Mouse (Mus musculus) heart, embryonic 14.5 days (tissue): Measurements from ENCODE around the gene 1700086D15Rik. TPM values are rescaled to one million over a fixed set of nuclear protein-coding genes. Genes with fewer than 3 reads are reported as not detected.
A peak's percentile ranks its signal among the peaks of the same experiment; 100 is the strongest.

ENCODE experiments used
- ATAC-seq: fragments of 200-750 bp; cut with Nextera tagmentation; 2 replicates; pipeline ENCODE4 v1.8.0; 2017; ENCODE audit warnings: low read depth, moderate TSS enrichment; ENCODE audit not compliant: insufficient number of reproducible peaks, insufficient read depth, low FRiP score
- H3K27ac ChIP-seq, 2 experiments: fragments of 200-500 bp in 1 of 2; fragments of 300-500 bp in 1 of 2; sonication (generic) in 1 of 2; replicated peaks in 1 of 2; 2 replicates each; pipeline ENCODE4 v1.5.1; 2012 to 2014; ENCODE audit warnings: low read depth in 2 of 2, low read length in 2 of 2, control low read depth in 1 of 2, mild to moderate bottlenecking in 1 of 2, mixed read lengths in 1 of 2; ENCODE audit not compliant: control insufficient read depth in 1 of 2, insufficient read depth in 1 of 2
- H3K27me3 ChIP-seq: fragments of 300-500 bp; sonication (generic); 2 replicates; pipeline ENCODE4 v1.6.1; 2014; ENCODE audit warnings: mild to moderate bottlenecking, low read length, control low read depth; ENCODE audit not compliant: control insufficient read depth, insufficient read depth
- H3K36me3 ChIP-seq: fragments of 300-500 bp; sonication (generic); 2 replicates; pipeline ENCODE4 v1.6.1; 2014; ENCODE audit warnings: mild to moderate bottlenecking, control low read depth, low read length, mixed read lengths; ENCODE audit not compliant: control insufficient read depth, insufficient read depth
- H3K4me1 ChIP-seq, 2 experiments: fragments of 200-500 bp in 1 of 2; fragments of 300-500 bp in 1 of 2; sonication (generic) in 1 of 2; 2 replicates each; pipeline ENCODE4 v1.6.1; 2012 to 2014; ENCODE audit warnings: low read length in 2 of 2, control low read depth in 1 of 2, mixed read lengths in 1 of 2; ENCODE audit not compliant: control insufficient read depth in 2 of 2, insufficient read depth in 2 of 2
- H3K4me2 ChIP-seq: fragments of 300-500 bp; sonication (generic); 2 replicates; pipeline ENCODE4 v1.6.1; 2014; ENCODE audit warnings: mild to moderate bottlenecking, low read length
- H3K4me3 ChIP-seq, 2 experiments: fragments of 200-500 bp in 1 of 2; fragments of 300-500 bp in 1 of 2; sonication (generic) in 1 of 2; 2 replicates each; pipeline ENCODE4 v1.5.1; 2012 to 2014; ENCODE audit warnings: low read length in 2 of 2, mild to moderate bottlenecking in 2 of 2, control low read depth in 1 of 2, low read depth in 1 of 2, moderate library complexity in 1 of 2; ENCODE audit not compliant: control insufficient read depth in 1 of 2, insufficient read depth in 1 of 2
- H3K9ac ChIP-seq: fragments of 300-500 bp; sonication (generic); 2 replicates; pipeline ENCODE4 v1.6.1; 2014; ENCODE audit warnings: mild to moderate bottlenecking, low read length
- H3K9me3 ChIP-seq: fragments of 300-500 bp; sonication (generic); 2 replicates; pipeline ENCODE4 v1.6.1; 2016; ENCODE audit warnings: low read length, control low read depth; ENCODE audit not compliant: control insufficient read depth
- WGBS: fragments of 180-500 bp; shearing (Covaris S2); extraction: QIAGEN DNeasy Blood & Tissue Kit; methylation state at CpG from one replicate; pipeline ENCODE4 v1.1.7; 2014; 5-methylcytosine and 5-hydroxymethylcytosine counted together
- polyA plus RNA-seq: library from polyadenylated mRNA; unstranded; fragments of >200 nt; fragmentation: Nextera tagmentation; extraction: Ambion mirVana; gene quantifications from 2 replicates; pipeline ENCODE4 v1.2.1, GENCODE M21; 2014

1700086D15Rik gene
- 0.19 TPM in 1 of 2 replicates, not detected in the other for polyA plus RNA-seq

- H3K9ac ChIP-seq, result no peak within 1 kb of the TSS
- no peak within 1 kb of the TSS for H3K27ac ChIP-seq
- H3K9me3 ChIP-seq, result no peaks in the 10 kb centered on the region
- 92% methylated on average over 5 of the region's 5 CpGs for WGBS
- H3K4me1 ChIP-seq, result peaks cover 18 to 27% of the 10 kb centered on the region in 2 experiments
- H3K36me3 ChIP-seq, result no peaks in the 10 kb centered on the region
- ATAC-seq, result no peak
- no peak within 1 kb of the TSS for H3K4me3 ChIP-seq
- no peaks in the 10 kb centered on the region for H3K27me3 ChIP-seq
- H3K4me2 ChIP-seq, result 0 out of 2 replicates have a peak within 1 kb of the TSS, but pooled peaks have one; percentile 80
Observed at GRCm38 (mm10) chr11:65159791-65160190, at the start of gene 1700086D15Rik. Gene 1700086D15Rik, minus strand, starts transcription at chr11:65159891.

- Histone ChIP-seq H3K9ac (no peak overlapping the region), H3K9me3 (no peaks in the 10 kb centered on the region), H3K4me1 (peaks cover 50 to 64% of the 10 kb centered on the region in 2 experiments), H3K27ac (peak overlapping the region; percentile 84 to 91), H3K4me3 (no peak overlapping the region), H3K4me2 (no peak overlapping the region; the same call in 1 of the 2 replicates), H3K36me3 (peaks cover 28% of the 10 kb centered on the region), H3K27me3 (no peaks in the 10 kb centered on the region)
- WGBS, result 3% methylated on average over 6 of the region's 6 CpGs
- ATAC-seq, result peak; percentile 82
Observed at GRCm38 (mm10) chr11:65209441-65209840, 49.8 kb upstream of the 1700086D15Rik start.

GRCm38 (mm10) chr11:65205306-65205705, 45.6 kb upstream of the 1700086D15Rik start:
- Histone ChIP-seq H3K4me3 (no peak overlapping the region), H3K9ac (no peak overlapping the region), H3K27me3 (no peaks in the 10 kb centered on the region), H3K4me1 (peaks cover 42 to 62% of the 10 kb centered on the region in 2 experiments), H3K4me2 (peak overlapping the region; percentile 35), H3K27ac (peak overlapping the region; percentile 76 to 83), H3K36me3 (peaks cover 38% of the 10 kb centered on the region), H3K9me3 (no peaks in the 10 kb centered on the region)
- WGBS, result 13% methylated on average over 5 of the region's 5 CpGs
- peak; percentile 45 for ATAC-seq

GRCm38 (mm10) chr11:65204651-65205050, 45.0 kb upstream of the 1700086D15Rik start:
- no peaks in the 10 kb centered on the region for H3K9me3 ChIP-seq
- peak overlapping the region; percentile 35 for H3K4me2 ChIP-seq
- H3K9ac ChIP-seq, result peak overlapping the region; percentile 45
- no peaks in the 10 kb centered on the region for H3K27me3 ChIP-seq
- no peak for ATAC-seq
- WGBS, result 20% methylated on average over 13 of the region's 13 CpGs
- H3K4me1 ChIP-seq, result peaks cover 39 to 55% of the 10 kb centered on the region in 2 experiments
- peaks cover 44% of the 10 kb centered on the region for H3K36me3 ChIP-seq
- no peak overlapping the region for H3K4me3 ChIP-seq
- H3K27ac ChIP-seq, result peak overlapping the region; percentile 76 to 83

- no peak for ATAC-seq
- H3K27me3 ChIP-seq, result no peaks in the 10 kb centered on the region
- H3K4me2 ChIP-seq, result no peak overlapping the region
- H3K9me3 ChIP-seq, result no peaks in the 10 kb centered on the region
- no peak overlapping the region for H3K4me3 ChIP-seq
- H3K9ac ChIP-seq, result no peak overlapping the region
- 84% methylated on average over 1 of the region's 1 CpGs for WGBS
- no peak overlapping the region; a peak in 1 of 4 replicates for H3K27ac ChIP-seq
- peaks cover 28 to 47% of the 10 kb centered on the region in 2 experiments for H3K4me1 ChIP-seq
- H3K36me3 ChIP-seq, result peaks cover 61% of the 10 kb centered on the region
Observed at GRCm38 (mm10) chr11:65203020-65203419, 43.3 kb upstream of the 1700086D15Rik start.

DNA sequence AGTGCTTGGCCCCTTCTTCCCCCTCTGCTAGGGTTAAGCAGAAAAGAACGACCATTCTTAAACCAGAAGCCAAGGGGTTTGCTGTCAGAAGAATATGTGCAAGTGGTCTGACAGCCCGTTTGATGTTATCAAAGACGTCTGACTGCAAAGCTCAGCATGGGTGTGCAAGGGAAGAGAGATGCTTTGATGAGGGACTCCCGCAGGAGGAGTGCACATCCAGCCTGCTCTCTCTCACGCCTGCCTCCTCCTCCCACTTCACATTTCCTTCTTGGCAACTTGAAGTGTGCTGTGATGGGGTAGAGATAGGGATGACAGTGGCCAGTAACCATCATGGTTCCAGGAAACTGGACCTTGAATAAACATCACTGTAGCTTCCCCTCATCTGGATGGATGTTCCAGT, 42.5 kb upstream of the 1700086D15Rik start:
- H3K4me2 ChIP-seq, result no peak overlapping the region
- H3K4me3 ChIP-seq, result no peak overlapping the region
- peaks cover 66% of the 10 kb centered on the region for H3K36me3 ChIP-seq
- H3K27me3 ChIP-seq, result no peaks in the 10 kb centered on the region
- WGBS, result 8% methylated on average over 5 of the region's 5 CpGs
- no peak for ATAC-seq
- no peaks in the 10 kb centered on the region for H3K9me3 ChIP-seq
- no peak overlapping the region for H3K9ac ChIP-seq
- H3K4me1 ChIP-seq, result peaks cover 24 to 40% of the 10 kb centered on the region in 2 experiments
- no peak overlapping the region; a peak in 1 of 4 replicates for H3K27ac ChIP-seq

GRCm38 (mm10) chr11:65198026-65198425, 38.3 kb upstream of the 1700086D15Rik start:
- no peak for ATAC-seq
- 53% methylated on average over 3 of the region's 3 CpGs for WGBS
- H3K36me3 ChIP-seq, result peaks cover 92% of the 10 kb centered on the region
- no peak overlapping the region for H3K4me2 ChIP-seq
- no peak overlapping the region for H3K9ac ChIP-seq
- H3K27me3 ChIP-seq, result no peaks in the 10 kb centered on the region
- peak overlapping the region in 1 of 2 experiments; percentile 31; a peak in 2 of 4 replicates for H3K27ac ChIP-seq
- no peaks in the 10 kb centered on the region for H3K9me3 ChIP-seq
- H3K4me1 ChIP-seq, result peaks cover 2 to 11% of the 10 kb centered on the region in 2 experiments; a peak in 3 of 4 replicates
- no peak overlapping the region for H3K4me3 ChIP-seq

DNA sequence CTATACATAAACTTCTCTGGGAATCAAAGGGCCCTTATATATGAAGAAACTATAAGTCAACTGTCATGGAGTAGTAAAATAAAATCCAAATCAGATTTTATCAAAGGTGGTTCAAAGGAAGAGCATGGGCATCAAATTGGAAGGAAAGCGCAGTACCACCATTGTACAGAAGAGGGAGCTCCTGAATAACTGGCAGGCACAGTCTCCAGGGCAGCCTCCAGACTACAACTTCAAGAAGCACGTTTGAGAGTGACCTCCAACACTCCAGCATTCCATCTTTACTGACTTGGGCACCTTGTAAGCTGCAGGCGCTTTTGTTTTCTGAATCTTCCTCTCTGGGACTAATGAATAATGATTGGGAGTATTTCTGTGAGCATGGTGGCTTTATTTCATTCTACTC, 37.6 kb upstream of the 1700086D15Rik start:
- no peak for ATAC-seq
- H3K27ac ChIP-seq, result peak overlapping the region in 1 of 2 experiments; percentile 31; a peak in 1 of 4 replicates
- no peaks in the 10 kb centered on the region for H3K9me3 ChIP-seq

More for the DNA sequence above, 37.6 kb upstream of the 1700086D15Rik start:
- H3K4me2 ChIP-seq, result no peak overlapping the region
- no peak overlapping the region for H3K9ac ChIP-seq
- peaks cover 93% of the 10 kb centered on the region for H3K36me3 ChIP-seq
- no peaks in the 10 kb centered on the region for H3K27me3 ChIP-seq
- H3K4me1 ChIP-seq, result peaks cover 2 to 9% of the 10 kb centered on the region in 2 experiments; a peak in 3 of 4 replicates
- WGBS, result 7% methylated on average over 3 of the region's 3 CpGs
- no peak overlapping the region for H3K4me3 ChIP-seq
